Mouse (Mus musculus) granulocyte monocyte progenitor cell, adult 5-6 weeks (primary cell): ENCODE measurements around the gene Ppp1r10. TPM values are rescaled to one million over a fixed set of nuclear protein-coding genes. Genes with fewer than 3 reads are reported as not detected.
A peak's percentile ranks its signal among the peaks of the same experiment; 100 is the strongest.

ENCODE experiments used
- ATAC-seq: replicated peaks from 2 replicates; pipeline ENCODE4 v1.8.0; 2016; ENCODE audit warnings: mild to moderate bottlenecking, moderate TSS enrichment, inconsistent platforms; ENCODE audit not compliant: poor library complexity, severe bottlenecking
- total RNA-seq, 2 experiments: library from RNA; stranded (forward) in 1 of 2; stranded (reverse) in 1 of 2; fragments of 200-712, 200-1000 nt in 1 of 2; fragments of >200 nt in 1 of 2; fragmentation: Nextera tagmentation in 1 of 2; gene quantifications; 2 replicates each; pipeline ENCODE4 v1.2.3; 2014 to 2017

Gene Ppp1r10
- total RNA-seq, 2 experiments from 2014 or later = 78.2 to 79.2 TPM

DNA sequence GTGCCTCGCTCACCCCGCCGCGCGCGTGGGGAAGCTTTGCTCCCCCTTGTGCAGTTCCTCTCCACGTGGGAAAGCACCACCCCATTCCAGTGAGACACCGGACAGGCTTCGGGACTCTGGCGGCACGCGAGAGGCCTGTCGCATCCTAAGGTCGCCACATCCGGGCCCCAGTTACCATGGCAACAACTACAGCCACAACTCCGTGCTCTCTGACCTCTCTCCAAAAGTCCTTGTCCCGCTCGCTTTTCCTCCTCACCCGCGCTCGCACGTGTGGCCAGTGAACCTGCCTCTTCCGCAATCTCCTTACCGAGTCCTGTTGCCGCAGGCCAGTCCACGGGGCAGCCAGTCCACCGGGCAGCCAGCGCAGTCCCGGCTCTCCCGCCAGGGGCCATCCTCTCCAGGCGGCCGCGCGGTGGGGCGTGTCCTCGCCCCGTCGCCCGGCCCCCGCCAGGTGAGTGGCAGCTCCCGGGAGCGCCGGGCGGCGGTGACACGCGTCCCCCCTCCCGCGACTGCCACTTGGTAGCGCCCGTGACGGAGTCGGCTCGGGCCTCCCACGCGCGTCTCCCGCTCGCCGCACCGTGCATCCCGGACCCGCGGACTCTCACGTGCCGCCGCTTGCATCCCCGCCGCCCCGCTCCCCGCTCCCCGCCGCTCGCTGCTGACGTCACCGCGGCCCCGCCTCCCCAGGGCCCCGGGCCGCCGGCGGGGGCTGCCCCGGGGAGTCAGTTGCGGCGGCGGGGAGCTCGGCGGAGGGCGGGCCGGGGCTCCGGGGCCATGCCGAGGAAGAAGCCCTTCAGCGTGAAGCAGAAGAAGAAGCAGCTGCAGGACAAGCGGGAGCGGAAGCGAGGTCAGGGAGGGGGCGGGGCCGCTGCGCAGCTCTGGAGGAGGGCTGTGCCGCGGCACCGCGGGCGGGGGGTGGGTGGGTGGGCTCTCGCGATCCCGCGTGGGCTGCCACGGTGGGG lies 63.4 kb downstream of the Ppp1r10 start, which contains the start of the genes Gnl1 and Prr3:
Gene Gnl1, plus strand, starts transcription at position 451 of the 962 bp plus-strand sequence.
Gene Prr3, minus strand, starts transcription at position 836 of the 962 bp plus-strand sequence.
- peak; percentile 79 for ATAC-seq

DNA sequence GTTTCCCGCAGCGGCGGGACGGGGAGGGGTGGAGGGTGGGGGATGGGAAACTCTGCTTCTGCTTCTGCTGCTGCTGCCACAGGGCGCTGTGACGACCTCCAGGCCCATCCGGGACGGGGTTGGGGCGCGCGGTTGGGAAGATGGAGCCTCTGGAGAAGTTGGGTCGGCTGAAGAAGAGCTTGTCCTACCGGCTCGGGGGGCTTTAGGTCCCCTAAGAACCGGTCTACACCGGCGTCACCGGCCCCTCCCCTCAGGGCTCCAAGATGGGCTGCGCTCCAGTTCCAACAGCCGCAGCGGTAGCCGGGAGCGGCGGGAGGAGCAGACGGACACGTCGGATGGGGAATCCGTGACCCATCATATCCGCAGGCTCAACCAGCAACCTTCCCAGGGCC lies 64.1 kb downstream of the Ppp1r10 start:
- no peak for ATAC-seq

DNA sequence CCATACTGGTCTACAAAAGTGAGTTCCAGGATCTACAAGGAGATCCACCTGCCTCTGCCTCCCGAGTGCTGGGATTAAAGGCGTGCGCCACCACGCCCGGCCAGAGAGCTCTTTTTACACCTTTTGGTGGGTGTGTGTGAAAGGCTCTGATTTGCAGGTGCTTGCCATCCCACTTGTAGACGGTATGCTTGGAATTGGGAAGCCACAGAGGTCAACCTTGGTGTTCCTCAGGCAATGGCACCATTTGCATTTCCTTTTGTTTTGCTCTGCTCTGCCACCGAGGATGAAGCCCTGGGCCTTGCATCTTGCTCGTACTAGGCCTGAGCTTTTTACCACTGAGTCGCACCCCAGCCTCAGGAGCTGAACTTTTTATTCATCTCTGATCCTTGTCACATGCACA lies 65.5 kb downstream of the Ppp1r10 start:
- ATAC-seq = no peak

Other genes with a start within 250 kb of the Ppp1r10 start
- 7.3 and 30.1 TPM in 2 replicates for gene Vars2, start 248.8 kb upstream of the Ppp1r10 start, total RNA-seq (2014; fragmentation: Nextera tagmentation)
- gene Vars2, start 248.8 kb upstream of the Ppp1r10 start, total RNA-seq (2017) = 7.8 and 16.2 TPM in 2 replicates
- 20.3 and 41.9 TPM in 2 replicates for gene Gtf2h4, start 242.7 kb upstream of the Ppp1r10 start, total RNA-seq (2014; fragmentation: Nextera tagmentation)
- gene Gtf2h4, start 242.7 kb upstream of the Ppp1r10 start, total RNA-seq (2017) = 32.6 and 40.4 TPM in 2 replicates
- gene Ddr1, start 211.8 kb upstream of the Ppp1r10 start, total RNA-seq (2014; fragmentation: Nextera tagmentation) = not detected in 2 replicates
- not detected in 2 replicates for gene Ddr1, start 211.8 kb upstream of the Ppp1r10 start, total RNA-seq (2017)
- gene Ier3, start 94.8 kb upstream of the Ppp1r10 start, total RNA-seq (2014; fragmentation: Nextera tagmentation) = 4.6 and 18.1 TPM in 2 replicates
- 44.3 and 53.7 TPM in 2 replicates for gene Ier3, start 94.8 kb upstream of the Ppp1r10 start, total RNA-seq (2017)
- gene Flot1, start 93.2 kb upstream of the Ppp1r10 start, total RNA-seq (2014; fragmentation: Nextera tagmentation) = 66.8 and 109 TPM in 2 replicates
- gene Flot1, start 93.2 kb upstream of the Ppp1r10 start, total RNA-seq (2017) = 58.3 and 63.6 TPM in 2 replicates
- 640 and 699 TPM in 2 replicates for gene Tubb5, start 78.1 kb upstream of the Ppp1r10 start, total RNA-seq (2014; fragmentation: Nextera tagmentation)
- gene Tubb5, start 78.1 kb upstream of the Ppp1r10 start, total RNA-seq (2017) = 874 and 1,022 TPM in 2 replicates
- gene Mdc1, start 74.9 kb upstream of the Ppp1r10 start, total RNA-seq (2014; fragmentation: Nextera tagmentation) = 103 and 159 TPM in 2 replicates
- 23.7 and 28.6 TPM in 2 replicates for gene Mdc1, start 74.9 kb upstream of the Ppp1r10 start, total RNA-seq (2017)
- gene Nrm, start 55.1 kb upstream of the Ppp1r10 start, total RNA-seq (2014; fragmentation: Nextera tagmentation) = 66.8 and 88.9 TPM in 2 replicates
- 41.5 and 46.0 TPM in 2 replicates for gene Nrm, start 55.1 kb upstream of the Ppp1r10 start, total RNA-seq (2017)
- gene Ppp1r18, start 50.8 kb upstream of the Ppp1r10 start, total RNA-seq (2014; fragmentation: Nextera tagmentation) = 56.9 and 60.9 TPM in 2 replicates
- 15.0 and 17.4 TPM in 2 replicates for gene Ppp1r18, start 50.8 kb upstream of the Ppp1r10 start, total RNA-seq (2017)
- 79.2 and 111 TPM in 2 replicates for gene Dhx16, start 36.6 kb upstream of the Ppp1r10 start, total RNA-seq (2014; fragmentation: Nextera tagmentation)
- gene Dhx16, start 36.6 kb upstream of the Ppp1r10 start, total RNA-seq (2017) = 44.3 and 57.8 TPM in 2 replicates
- gene 2310061I04Rik, start 19.0 kb upstream of the Ppp1r10 start, total RNA-seq (2014; fragmentation: Nextera tagmentation) = 97.8 and 112 TPM in 2 replicates
- 6.2 and 8.4 TPM in 2 replicates for gene 2310061I04Rik, start 19.0 kb upstream of the Ppp1r10 start, total RNA-seq (2017)
- 17.8 and 25.6 TPM in 2 replicates for gene Atat1, start 6.4 kb upstream of the Ppp1r10 start, total RNA-seq (2014; fragmentation: Nextera tagmentation)
- 5.4 and 8.0 TPM in 2 replicates for gene Atat1, start 6.4 kb upstream of the Ppp1r10 start, total RNA-seq (2017)
- 100 and 151 TPM in 2 replicates for gene Mrps18b, start within 50 bp of the Ppp1r10 start, total RNA-seq (2014; fragmentation: Nextera tagmentation)
- 62.6 and 72.8 TPM in 2 replicates for gene Mrps18b, start within 50 bp of the Ppp1r10 start, total RNA-seq (2017)
- gene Abcf1, start 53.3 kb downstream of the Ppp1r10 start, total RNA-seq (2014; fragmentation: Nextera tagmentation) = 74.4 and 92.3 TPM in 2 replicates
- gene Abcf1, start 53.3 kb downstream of the Ppp1r10 start, total RNA-seq (2017) = 165 and 231 TPM in 2 replicates
- gene Gnl1, start 63.4 kb downstream of the Ppp1r10 start, total RNA-seq (2014; fragmentation: Nextera tagmentation) = 21.5 and 21.7 TPM in 2 replicates
- gene Gnl1, start 63.4 kb downstream of the Ppp1r10 start, total RNA-seq (2017) = 18.3 and 20.9 TPM in 2 replicates
- gene Prr3, start 63.8 kb downstream of the Ppp1r10 start, total RNA-seq (2014; fragmentation: Nextera tagmentation) = 38.2 and 59.1 TPM in 2 replicates
- gene Prr3, start 63.8 kb downstream of the Ppp1r10 start, total RNA-seq (2017) = 15.0 and 16.4 TPM in 2 replicates
- gene H2-T24, start 104.1 kb downstream of the Ppp1r10 start, total RNA-seq (2014; fragmentation: Nextera tagmentation) = 2.1 and 4.6 TPM in 2 replicates
- 7.8 and 8.8 TPM in 2 replicates for gene H2-T24, start 104.1 kb downstream of the Ppp1r10 start, total RNA-seq (2017)
- gene H2-T23, start 116.4 kb downstream of the Ppp1r10 start, total RNA-seq (2014; fragmentation: Nextera tagmentation) = 49.1 and 55.7 TPM in 2 replicates
- 48.6 and 62.5 TPM in 2 replicates for gene H2-T23, start 116.4 kb downstream of the Ppp1r10 start, total RNA-seq (2017)
- 34.5 and 35.7 TPM in 2 replicates for gene H2-T22, start 126.3 kb downstream of the Ppp1r10 start, total RNA-seq (2014; fragmentation: Nextera tagmentation)
- 39.2 and 39.4 TPM in 2 replicates for gene H2-T22, start 126.3 kb downstream of the Ppp1r10 start, total RNA-seq (2017)
- not detected in 2 replicates for gene Gm6034, start 126.5 kb downstream of the Ppp1r10 start, total RNA-seq (2014; fragmentation: Nextera tagmentation)
- not detected in 2 replicates for gene Gm6034, start 126.5 kb downstream of the Ppp1r10 start, total RNA-seq (2017)
- gene Gm11127, start 141.9 kb downstream of the Ppp1r10 start, total RNA-seq (2014; fragmentation: Nextera tagmentation) = not detected in 2 replicates
- not detected in 2 replicates for gene Gm11127, start 141.9 kb downstream of the Ppp1r10 start, total RNA-seq (2017)
- 0.58 TPM in 1 of 2 replicates, not detected in the other for gene Gm19684, start 205.2 kb downstream of the Ppp1r10 start, total RNA-seq (2014; fragmentation: Nextera tagmentation)
- gene Gm19684, start 205.2 kb downstream of the Ppp1r10 start, total RNA-seq (2017) = not detected in 2 replicates
- gene Gm7030, start 213.0 kb downstream of the Ppp1r10 start, total RNA-seq (2014; fragmentation: Nextera tagmentation) = not detected in 2 replicates
- gene Gm7030, start 213.0 kb downstream of the Ppp1r10 start, total RNA-seq (2017) = not detected in 2 replicates